Mouse (Mus musculus): ENCODE results near the gene Ctnnd2. TPM values are rescaled to one million over a fixed set of nuclear protein-coding genes. Genes with fewer than 3 reads are reported as not detected.

Gene Ctnnd2
- total RNA-seq, 1 experiment from 2014 or later = 4.3 TPM

DNA sequence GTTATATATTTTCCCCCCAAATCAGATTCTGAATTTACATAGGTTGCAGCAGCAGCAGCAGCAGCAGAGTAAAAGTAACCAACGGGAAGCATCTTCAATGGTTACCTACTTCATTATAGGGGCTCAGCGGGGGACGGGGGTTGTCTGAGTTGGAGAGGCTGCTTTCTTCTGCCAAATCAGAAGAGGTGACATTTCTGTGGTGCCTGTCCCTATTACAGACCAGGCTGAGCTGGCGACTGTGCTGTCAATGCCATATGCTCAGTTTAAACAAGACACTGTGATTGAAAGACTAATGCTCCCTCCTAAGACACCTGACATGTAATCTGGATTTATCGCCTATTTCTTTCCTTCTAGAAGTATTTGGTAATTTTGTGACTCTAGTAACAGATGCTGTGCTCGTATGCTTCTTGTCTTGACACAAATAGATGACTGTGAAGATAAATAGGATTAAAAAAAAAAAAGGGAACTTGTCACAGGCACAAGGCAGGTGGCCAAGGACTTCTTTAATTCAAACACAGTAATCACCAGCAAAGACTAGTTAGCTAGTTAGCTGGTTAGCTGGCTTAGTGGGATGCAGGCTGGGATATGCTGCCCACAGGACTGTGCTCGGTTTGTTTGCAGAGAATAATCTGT is 475.4 kb downstream of the Ctnnd2 start:
- no peak for DNase-seq

DNA sequence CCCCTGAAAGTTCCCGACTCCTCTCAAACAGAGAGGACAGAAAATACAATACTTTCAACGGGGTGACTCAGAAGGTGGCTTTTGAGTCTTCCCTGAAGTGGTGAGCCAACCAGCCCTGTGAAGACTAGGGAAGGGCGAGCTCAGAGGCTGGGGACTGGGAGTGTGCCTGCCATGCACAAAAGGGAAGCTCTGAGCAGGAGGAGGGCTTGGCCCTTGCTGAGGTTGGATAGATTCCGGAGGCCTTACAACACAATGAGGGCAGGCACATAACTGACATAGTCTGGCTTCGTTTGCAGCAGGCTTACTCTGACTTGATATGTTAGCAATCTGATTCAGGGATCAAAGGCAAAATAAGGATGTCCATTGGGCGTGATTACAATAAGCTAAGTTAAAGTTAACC is 477.6 kb downstream of the Ctnnd2 start:
- no peak for DNase-seq

DNA sequence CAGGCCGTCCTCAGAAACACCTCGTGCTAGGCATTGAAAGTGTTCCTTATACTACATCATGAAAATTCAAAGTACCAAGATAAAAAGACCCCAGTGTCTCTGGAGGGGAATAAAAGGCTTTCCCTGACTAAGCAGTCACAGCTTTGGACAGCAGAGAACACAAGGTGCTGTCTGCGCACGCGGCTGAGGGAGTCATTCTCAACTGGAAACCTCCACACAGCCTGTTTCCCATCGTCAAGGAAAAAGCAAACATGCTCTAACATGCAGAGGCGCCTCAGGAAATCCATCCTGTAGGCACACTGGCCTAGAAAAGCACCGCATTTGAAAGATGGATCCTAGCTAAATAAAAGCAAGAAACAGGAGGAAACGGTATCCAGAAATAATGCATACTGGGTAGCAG is 483.0 kb downstream of the Ctnnd2 start:
- DNase-seq = no peak

DNA sequence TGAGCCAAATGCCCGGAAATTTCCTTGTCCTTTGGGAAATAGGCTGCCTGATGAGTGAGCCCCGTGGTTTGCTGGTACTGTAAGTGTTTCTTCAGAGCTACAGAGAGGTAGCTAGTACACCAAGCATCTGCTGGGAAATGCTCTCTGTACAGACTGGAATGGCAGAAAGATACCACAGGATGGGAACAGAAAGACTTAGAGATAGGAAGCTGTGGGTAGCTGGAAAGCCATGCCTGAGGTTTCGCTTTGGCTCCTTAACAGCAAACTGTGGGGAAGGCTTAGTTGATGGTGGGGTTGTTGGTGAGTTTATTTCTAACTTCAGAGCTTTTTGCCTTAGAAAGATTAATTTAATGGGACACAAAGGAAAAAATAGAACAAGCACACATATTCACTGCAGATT is 485.2 kb downstream of the Ctnnd2 start:
- no peak for DNase-seq

DNA sequence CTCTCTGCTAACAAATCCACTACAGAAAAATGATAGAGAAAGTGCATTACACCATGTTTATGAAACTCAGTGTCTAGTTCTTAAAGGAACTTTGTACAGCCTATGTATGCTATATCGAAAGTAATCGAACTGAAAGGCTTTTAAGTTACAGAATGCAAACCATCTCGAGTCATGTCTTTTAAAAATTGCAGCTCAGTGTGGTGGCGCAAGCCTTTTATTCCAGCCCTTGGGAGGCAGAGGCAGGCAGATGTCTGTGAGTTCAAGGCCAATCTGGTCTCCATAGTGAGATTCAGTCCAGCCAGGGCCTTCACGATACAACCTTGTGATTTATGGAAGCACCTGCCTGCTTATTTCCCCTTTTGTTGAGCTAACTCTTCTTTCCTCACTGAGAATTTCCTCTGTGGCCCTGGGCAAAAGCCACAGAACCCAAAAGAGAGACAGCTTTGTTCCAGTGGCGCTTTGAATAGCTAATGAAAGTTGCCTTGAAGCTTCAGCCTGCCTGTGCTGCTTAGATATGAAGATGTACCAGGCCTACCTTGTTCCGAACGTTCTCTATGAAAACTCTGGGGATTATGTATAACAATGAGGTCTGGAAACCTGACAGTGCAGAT is 488.3 kb downstream of the Ctnnd2 start:
- DNase-seq = no peak

DNA sequence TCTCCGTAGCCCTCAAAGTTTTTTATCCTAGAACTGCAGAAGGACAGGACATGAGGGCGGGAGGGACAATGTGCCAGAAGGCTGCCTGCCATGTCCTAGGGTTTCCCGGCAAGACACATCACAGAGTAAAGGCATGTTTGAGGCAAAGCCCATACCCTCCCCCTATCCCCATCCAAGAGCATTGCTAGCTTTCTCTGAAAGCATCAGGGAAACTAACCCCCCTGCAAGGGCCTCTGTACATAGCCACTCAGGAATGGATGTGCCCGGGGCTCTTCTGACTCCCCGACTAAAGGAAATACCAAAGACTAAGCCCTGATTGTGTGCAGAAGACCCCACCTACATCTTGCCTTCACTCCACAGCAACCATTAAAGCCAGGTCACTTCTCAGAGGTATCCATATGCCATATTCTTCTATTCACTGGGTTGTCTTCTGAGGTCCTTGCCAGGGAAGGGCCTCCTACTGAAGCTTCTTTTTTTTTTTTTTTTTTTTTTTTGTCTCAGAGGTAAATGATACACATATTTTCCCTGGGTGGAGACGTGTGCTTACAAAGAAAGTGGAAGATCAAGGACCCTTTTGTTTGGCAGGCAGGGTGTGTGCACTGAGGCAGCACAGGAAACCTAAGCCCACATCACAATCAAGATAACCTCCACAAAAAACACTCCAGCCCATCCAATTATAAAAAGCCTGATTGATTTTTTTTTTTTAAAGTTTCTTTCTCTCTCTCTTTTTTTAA is 489.5 kb downstream of the Ctnnd2 start:
- DNase-seq = no peak

DNA sequence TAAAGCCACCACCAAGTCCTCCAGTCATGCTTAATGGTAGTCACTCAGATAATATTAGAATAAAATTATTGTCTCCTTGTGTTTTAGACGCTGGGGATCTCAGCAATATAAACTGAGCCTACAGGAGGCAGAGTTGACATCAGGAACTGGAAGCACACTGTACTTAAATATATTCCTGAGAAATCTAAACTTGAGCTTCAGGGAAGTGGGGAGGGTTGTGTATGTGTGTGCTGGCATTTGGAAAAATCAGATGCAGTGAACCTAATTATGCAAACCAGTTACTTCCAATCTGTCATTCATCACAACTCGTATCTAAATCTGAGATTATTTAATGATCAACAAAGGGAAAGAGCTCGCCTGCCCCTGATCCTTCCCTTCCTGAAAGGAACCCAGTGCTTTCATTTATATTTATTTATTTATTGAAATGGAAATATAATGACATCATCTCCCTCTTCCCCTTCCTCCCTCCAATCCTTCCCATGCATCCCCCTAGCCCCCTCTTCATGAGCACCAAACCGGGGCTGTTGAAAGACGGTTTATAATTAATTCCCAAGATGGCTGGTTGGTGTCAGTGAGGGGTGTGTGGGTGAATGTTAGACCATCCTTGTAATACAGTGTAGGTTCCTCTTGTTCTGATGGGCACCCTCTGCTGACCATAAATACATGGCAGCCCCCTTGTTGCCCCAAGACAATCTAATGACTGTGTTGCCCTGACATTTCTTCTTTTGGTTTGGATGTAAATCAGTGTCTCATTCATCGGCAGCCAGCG is 495.6 kb downstream of the Ctnnd2 start:
- no peak for DNase-seq

DNA sequence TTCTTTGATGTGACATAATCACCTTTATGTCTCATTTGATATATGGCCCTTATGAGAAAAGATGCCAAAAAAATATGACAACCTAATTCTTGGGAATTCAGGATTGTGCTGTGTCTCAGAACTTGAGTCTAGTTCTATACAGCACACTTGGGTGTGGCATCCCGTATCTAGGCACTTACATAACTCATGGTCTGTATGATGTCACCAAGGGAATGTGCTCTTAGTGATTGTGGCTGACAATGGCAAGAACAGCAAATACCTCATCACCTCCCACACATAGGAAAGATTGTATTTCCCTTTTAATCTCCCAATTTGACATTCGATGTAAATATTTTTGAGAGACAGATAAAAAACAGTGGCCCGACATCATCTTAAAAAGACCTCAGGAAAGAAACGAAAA is 509.5 kb downstream of the Ctnnd2 start:
- no peak for DNase-seq

DNA sequence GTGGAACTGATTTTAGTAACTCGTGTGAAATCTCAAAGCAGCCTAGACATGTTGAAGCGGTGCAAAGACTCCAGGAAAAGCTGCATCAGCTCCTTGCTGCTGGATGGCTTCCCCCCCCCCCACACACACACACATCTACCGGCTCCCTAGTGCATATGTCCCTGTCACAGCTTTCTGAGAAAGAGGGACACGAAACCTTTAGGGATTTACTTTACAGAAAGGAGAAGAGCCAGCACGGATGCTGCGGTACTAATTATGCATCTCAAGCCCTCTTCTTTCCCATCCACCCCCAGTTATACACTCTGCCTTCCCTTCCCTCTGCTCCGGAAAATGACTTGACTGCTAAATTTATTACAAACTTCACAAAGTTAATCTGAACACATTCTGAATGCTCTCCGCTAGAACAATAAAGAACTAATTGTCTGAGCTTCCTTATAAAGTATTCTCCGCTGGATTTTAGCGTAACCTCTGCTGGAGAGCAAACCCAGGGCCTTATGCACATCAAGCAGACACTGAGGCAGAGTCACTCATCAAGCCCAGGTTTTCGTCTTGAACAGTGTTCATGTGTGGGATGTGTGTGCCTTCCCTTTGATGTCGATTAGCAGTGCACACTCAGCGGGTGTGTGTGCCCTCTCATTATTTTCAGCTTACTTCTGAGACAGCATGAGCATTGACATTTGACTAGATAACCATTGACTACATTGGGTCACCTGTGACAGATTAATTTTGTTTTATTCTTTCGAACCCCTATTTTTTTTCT is 510.1 kb downstream of the Ctnnd2 start:
- no peak for DNase-seq

DNA sequence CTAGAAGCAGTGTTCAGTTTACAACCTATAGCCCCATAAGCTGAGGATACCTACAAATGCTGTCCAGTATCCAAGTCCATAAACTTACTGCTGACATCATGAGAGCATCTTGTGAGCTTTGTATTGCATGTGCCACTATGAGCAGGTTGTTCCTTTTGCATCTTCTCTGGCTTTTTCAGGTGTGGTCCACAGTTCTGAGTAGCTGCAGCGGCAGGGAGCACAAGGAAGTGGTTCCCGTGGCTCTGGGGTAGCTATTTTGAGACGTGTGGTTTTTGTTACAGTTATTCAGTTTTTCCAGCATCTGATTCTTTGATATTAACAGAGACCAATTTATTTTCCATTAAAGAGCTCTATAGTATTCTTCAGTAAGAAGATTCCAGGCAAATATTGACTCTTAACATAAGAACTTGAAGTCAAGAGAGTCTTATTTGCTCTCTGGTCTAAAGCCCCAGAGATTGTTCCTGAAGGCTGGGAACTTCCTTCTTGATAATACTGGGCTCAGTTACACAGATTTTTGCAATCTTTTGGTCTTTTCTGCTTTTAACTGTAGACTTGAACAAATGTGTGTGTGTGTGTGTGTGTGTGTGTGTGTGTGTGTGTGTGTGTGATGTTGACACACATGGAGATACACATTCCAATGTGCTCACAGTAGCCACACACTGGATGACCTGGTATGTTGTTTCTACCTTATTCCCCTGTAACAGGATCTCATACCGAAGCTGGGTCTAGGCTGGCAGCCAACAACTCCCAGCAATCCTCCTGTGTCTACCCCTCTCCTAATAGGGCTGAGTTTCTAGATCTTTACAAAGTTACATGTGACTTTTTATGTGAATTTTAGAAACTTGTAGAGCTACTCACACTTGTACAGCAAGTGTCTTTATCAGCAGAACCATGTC is 514.1 kb downstream of the Ctnnd2 start:
- DNase-seq = no peak

DNA sequence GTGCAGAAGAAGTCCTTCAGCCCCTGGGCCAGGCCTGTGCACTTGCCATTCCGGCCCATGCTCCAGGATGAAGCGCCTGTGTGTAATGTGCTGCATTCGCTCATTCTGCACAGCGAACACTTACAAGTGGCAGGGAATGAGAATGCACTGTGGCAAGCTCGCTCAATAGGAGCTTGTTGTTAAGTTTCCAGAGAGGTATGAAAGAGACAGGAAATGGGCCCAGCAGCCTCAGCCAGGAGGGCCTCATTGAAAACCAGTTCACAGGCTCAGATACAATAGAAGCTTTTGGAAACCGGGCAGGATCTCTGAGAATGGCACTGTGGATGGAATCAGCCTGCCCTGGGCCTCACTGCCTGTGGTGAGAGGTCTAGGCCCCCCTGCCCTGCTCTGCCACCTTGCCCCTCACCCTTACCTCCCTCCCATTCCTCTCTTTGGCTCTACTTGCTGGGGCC is 521.4 kb downstream of the Ctnnd2 start:
- no peak for DNase-seq

DNA sequence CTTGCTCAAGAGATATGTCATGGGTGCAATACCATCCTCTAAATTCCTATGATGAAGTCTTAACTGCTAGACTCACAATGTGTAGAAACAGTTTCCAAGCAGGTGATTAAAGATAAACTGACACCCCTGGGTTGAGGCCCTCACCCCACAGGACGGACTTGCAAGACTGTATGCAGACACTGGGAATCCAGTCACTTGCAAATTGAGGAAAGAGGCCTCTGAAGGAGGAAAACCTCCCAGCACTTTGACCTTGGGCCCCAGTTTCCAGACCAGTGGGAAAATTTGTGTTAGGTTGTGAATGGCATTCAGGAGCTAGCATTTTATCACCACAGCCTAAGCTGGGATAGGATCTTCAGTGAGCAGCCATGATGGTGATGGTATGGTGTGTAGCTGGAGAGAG is 521.9 kb downstream of the Ctnnd2 start:
- DNase-seq = no peak

DNA sequence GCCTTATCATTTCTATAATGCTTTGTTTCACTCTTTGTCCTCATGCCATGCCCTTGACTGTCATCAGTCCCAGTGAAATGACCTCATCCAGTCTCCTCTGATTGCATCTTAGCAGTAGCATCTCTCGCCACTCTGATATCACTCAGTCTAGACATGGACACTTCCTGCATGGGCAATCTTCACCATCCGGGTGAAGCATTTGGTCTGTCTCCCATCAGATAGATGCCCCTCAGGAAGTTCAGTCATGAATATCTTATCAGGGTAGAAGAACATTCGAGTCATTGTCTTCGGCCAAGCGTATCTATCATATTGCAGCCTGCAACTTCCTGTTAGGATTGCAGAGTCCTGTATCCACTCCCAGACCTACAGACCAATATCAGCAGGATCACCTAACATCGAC is 523.5 kb downstream of the Ctnnd2 start:
- DNase-seq = no peak

DNA sequence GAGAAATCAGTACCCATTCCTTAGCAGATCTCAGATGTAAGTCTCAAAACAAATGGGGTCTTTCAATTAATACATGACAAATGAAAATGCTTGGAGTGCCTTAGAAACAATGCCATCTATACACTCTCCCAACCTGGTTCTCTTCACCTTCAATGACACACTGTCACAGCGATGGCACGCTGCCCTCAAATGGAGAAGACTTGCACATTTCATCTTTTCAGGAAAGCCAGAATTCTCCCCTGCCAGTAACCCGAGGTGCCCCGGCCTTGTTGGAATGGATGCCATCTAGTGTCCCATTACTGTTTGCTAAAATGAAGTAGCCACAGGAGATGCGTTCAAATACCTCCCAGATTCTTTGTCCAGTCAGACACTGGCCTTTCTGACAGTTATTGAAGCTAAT is 525.0 kb downstream of the Ctnnd2 start:
- DNase-seq = peak; percentile 2

DNA sequence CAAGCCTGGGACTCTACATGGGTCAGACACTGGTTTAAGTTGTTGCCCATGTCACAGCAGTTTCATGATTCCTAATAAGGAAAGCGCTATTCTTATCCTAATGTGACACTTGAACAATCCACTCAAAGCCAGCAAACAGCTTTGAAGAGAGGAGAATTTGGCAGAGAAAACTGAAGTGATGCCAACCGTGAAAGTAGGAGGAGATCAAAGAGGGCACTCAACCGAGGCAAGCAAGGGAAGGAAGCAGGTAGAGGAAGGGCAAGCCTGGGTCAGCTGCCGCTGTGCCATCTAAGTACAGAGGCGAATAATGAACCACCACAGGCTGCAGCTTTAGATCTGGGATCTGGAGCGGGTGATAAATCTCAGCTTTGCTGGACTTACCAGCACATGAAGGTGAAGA is 528.4 kb downstream of the Ctnnd2 start:
- no peak for DNase-seq

DNA sequence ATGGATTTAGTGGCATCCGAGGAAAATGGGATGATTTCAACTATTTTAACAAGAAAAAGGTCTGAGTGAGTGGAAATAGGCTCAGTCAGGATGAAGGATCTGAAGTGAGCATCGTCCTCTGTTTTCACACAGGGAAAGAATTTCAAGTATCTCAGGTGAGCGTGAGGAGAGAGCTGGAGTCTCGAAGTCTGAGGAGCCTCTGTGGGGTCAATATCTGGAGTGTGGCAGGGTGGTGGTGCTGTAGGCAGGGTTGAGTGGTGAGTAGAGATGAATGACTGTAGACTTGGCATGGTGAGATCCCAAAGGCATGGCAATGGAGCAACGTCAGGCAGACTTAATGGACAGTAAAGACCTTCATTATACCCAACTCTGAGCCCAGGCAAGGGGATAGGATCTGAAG is 529.2 kb downstream of the Ctnnd2 start:
- no peak for DNase-seq

DNA sequence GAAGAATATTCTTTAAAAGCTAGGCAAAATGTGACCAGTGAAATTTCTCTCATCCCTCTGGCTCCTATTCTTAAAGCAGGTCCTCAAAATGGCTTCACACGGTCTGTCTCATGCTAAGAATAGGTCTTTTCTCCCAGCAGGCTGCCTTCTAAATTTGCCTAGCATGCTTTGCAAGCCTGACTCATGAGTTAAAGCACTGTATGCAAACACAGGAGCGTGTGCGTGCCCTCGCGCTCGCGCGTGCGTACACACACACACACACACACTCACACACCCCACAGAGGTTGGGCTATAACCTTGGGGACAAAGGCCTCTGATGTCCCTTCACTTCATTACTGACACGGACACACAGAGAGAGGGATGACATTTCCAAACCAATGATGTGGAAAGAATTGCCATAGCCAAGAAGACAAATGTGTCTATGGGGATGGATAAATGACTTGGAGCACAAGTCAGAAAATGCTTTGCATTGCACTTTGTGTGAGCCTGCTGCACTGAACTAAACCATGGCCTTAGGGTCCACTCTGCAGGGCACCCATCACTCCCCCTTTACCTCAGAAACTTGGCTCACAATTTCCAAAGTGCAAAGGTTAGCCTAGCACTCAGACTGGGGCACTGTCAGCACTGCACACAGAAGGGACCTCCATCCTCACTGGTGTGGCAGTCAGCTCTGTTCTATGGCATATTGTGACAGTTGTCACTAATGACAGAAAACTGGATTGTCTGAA is 536.8 kb downstream of the Ctnnd2 start:
- DNase-seq = no peak

DNA sequence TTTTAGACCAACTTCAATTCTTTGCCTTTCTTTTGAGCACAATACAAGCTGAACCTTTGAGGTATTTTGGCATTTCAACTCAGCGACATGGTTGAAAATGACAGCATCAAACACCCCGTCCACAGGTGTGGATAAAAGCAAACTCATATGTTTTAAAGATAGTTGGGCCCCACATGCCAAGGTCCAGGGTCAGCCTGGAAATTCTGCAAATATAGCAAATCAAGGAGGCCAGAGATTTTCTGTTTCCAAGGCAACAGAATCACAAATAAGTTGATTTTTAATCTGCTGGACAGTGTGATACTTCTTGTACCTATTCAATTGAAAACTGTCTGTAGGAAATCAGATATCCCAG is 537.3 kb downstream of the Ctnnd2 start:
- no peak for DNase-seq

DNA sequence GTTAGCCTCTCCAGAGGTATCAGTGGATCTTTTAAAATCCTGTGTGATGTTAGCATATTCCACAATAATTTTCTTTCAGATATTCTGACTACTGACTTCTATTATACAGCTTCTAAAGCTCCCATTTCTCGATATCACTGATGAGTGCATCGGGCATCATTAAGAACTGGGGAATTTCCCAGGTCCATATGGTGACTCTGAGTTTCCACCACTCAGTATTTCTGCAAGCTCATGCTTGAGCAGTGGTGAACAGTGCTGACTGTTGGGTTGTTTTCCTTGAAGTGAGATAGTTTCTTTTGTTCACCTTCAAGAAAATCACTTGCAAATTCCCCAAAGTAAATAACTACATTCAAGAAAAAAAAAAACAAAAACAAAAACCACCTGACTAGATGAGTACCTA is 542.4 kb downstream of the Ctnnd2 start:
- no peak for DNase-seq

DNA sequence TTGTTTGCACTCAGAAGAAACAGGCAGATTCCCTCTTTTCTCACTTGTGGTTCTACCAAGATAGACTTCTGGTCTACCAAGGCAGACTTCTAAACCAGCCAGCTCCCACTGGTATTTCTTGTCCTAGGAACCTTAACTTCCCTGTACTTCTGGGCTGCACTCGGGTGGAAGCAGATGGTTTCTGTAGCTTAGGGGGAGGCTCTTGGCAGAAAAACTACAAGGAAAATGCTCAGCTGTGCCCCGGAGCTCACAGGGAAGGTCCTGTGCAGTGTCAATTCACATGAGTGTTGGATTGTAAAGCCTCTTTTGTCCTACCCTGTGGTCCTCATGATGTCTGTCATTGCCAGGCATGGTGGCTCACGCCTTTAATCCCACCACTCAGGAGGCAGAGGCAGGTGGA is 546.4 kb downstream of the Ctnnd2 start:
- no peak for DNase-seq

DNA sequence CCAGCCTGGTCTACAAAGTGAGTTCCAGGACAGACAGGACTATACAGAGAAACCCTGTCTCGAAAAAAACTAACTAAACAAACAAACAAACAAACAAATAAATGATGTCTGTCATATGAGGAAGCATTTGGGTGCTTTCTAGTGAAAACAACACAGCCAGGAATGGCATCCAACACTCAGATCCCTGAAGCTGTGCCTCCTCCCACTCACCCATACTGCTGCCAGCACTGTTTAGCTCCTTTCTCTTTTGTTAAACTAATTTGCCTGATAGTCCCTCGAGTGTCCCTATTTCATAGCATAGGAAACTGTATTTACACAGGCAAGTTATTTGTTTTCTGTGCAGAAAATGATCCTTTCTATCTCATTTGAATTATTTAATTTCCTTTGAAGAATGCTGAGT is 546.8 kb downstream of the Ctnnd2 start:
- DNase-seq = no peak
